Mouse (Mus musculus): ENCODE measurements around the gene Slc16a9.
A peak's percentile ranks its signal among the peaks of the same experiment; 100 is the strongest.
"Not testable (repeated sequence)": the region's sequence is repeated elsewhere in the genome, so short reads cannot be mapped to it uniquely, and the experiment has no call there.

Gene Slc16a9

GRCm38 (mm10) chr10:70244921-70245558 lies at the start of gene Slc16a9:
Gene Slc16a9, plus strand, starts transcription at chr10:70245100.
- peak; percentile 80 to 89 for DNase-seq

- no peak for DNase-seq
Observed at GRCm38 (mm10) chr10:70195279-70195678, 49.6 kb upstream of the Slc16a9 start.

DNA sequence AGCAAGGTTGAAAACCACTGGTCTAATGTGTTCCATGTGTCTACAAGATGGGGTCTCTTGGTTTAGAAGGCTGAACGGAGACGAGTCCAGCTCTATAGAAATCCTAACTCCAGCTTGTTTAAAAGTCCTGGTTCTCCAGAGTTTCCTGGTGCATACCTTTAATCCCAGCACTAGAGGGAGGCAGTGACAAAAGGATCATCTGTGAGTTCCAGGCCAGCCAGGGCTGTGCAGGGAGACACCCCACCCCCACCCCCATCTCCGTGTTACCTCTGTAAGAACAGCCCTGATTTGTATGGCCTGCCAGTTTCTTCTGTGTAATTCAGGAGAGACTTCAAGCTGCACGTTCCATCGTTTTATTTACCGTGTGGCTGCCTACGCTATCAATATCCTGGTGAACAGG lies 49.1 kb upstream of the Slc16a9 start:
- DNase-seq = peak in 1 of 2 experiments; percentile 31

DNA sequence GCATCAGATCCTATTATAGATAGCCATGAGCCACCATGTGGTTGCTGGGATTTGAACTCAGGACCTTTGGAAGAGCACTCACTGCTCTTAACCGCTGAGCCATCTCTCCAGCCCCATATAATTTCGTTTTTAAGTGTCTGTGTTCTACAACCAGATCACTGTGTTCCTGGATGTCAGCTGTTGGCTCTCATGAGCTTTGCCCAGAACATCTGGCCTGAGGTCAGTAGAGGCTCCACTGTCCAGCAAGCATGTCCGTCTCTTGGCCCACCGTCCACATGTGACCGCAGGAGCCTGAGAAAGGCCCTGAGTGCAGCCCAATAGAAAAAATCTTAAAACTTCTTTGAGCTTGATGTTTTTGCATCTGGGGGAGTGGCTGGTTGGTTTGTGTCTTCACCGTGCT lies 48.2 kb upstream of the Slc16a9 start:
- no peak for DNase-seq

DNA sequence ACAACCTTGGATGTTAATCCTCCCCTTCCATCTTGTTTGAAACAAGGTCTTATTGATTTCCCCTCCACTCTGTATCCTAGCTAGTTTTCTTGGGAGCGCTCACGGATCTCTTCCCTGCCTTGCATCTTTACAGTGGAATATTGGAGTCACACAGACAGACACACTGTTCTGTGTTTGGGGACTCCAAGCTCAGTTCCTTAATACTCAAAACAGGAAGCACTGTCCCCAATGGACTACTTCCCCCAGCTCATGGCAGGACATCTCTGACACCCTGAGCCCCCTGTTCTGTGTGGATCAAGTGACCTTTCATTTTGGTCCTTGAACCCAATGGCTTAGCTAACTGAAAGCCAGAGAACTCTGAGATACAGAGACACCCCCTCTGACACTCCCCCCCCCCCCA lies 47.3 kb upstream of the Slc16a9 start:
- no peak for DNase-seq

DNA sequence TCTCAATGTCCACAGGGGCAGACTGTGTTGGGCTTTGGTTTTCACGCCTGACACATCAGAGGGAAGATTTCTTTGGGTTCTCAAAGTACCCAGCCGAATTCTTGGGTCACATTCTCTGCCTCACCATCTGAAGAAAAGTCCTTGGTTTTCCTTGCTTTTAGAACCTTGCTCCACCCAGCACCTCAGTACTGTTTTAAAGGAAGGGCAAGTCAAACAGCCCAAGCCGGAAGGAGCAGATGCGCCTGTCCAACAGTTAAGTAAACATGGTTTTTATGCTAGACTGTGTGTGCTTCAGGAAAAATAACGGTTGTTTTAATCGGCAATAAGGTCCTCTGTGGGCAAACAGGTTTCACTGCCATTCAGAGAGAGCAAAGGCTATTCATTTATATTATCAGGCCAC lies 46.9 kb upstream of the Slc16a9 start:
- no peak for DNase-seq

DNA sequence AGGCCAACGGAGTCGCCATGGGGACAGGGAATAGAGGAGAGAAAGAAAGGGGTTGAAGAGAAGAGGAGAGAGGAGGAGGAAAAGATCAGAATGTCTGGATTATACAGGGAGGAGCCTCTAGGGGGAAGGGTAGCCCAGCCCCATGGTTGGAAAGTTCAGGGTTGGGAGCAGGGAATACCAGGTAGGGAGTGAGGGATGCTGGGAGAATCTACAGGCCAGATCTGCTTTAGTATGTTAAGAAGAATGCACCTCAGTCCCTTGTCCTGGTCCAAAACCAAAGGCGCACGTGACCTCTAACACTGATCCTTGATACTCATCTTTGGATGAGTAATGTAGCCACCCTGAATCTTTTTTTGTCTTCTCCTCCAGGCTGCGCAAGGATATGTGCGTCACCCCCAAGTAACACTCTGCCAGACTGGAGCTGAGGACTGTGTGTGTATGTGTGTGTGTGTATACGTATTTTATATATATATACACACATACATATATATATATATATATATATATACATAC lies 45.9 kb upstream of the Slc16a9 start:
- DNase-seq = no peak

- DNase-seq = no peak
Observed at GRCm38 (mm10) chr10:70199466-70200210, 45.3 kb upstream of the Slc16a9 start.

- DNase-seq = peak in 1 of 2 experiments; percentile 21
Observed at GRCm38 (mm10) chr10:70200889-70201500, 43.9 kb upstream of the Slc16a9 start.

- no peak for DNase-seq
Observed at GRCm38 (mm10) chr10:70204505-70205399, 40.1 kb upstream of the Slc16a9 start, which contains the start of gene Mrln. Gene Mrln, plus strand, starts transcription at chr10:70204664.

GRCm38 (mm10) chr10:70211281-70211680 lies 33.6 kb upstream of the Slc16a9 start:
- no peak for DNase-seq

DNA sequence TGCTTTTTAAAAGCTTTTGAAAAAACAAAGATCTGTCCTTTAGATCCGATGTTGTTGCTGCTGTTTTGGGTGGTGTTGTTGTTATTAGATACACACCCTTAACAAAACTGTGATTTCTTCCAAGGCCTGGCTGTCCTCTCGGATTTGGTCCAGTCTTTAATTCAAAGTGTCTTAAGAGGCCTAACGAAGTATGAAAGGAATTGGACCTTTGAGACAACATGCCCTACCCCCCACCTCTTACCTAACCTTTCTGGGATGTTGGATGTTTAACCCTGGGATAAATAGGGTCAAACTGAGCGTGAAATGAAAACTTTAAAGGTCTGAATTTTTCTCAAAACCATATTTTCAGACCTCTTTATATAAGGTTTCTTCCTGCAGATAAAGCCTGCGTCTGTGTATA lies 23.9 kb upstream of the Slc16a9 start:
- DNase-seq = no peak

DNA sequence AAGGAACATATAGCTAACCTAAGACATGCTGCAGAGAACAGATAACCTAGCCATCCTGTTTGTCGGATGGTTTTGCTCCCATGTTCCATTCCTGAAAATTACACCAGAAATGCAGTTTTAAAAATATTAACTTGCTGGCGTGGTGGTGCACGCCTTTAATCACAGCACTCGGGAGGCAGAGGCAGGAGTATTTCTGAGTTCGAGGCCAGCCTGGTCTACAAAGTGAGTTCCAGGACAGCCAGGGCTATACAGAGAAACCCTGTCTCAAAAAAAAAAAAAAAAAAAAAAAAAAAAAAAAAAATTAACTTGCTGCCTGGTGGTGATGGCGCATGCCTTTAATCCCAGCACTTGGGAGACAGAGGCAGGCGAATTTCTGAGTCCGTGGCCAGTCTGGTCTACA lies 22.7 kb upstream of the Slc16a9 start:
- not testable (repeated sequence) for DNase-seq

GRCm38 (mm10) chr10:70224571-70224970 lies 20.3 kb upstream of the Slc16a9 start:
- DNase-seq = no peak

DNA sequence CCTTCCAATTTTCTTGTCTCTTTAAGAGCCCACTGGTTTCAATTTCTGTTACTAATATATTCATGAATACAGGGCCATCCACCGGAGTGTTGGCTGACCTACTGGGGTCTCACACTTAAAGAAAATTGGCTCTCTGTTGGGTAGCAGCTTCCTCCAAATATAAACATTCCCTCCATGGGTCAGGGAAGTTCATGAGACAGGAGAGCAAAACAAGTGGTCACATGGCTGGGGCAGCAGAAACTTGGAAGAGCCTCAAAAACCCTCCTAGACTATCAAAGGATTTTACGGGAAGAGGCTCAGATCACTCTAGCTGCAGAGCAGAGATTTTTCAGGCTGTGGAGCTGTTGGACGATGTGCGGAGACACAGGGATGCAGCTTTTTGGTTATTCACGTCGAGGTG lies 19.1 kb upstream of the Slc16a9 start:
- DNase-seq = peak; percentile 34 to 72

DNA sequence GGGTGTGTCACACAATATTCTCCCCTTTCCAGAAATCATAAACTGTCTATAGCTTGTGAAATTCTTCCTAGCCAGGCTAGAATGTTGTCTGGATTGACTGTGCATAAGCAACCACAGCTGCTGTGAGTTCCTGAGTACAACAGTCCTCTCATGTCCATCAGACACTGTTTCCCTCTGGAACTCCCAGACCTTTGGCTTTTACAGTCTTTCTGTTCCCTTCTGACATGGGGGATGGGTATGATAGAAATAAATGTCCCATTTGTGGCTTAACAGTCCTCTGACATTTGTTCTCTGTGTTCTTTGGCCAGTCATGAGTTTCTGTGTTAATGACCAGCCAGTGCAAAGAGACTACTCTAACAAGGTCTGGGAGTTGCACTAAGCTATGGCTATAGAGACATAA lies 18.3 kb upstream of the Slc16a9 start:
- peak in 1 of 2 experiments; percentile 41 for DNase-seq

DNA sequence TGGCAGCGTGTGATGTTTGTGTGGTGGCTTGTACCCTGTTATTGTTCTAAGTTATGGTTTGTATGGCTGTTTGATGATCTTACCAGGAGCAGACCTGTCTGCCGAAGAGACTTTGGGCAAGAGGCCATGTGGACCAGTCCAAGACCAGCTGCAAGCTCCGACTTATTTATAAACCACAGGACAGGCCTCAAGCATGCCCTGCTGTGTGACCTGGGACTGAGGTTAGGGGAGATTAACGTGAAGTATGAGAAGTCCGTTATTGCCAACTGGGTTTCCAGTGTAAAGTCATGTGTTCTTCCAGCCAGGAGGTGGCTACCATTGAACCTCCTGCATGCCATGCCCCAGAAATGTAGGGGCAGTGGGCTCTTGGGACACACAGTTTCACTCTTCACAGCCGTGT lies 14.5 kb upstream of the Slc16a9 start:
- no peak for DNase-seq

DNA sequence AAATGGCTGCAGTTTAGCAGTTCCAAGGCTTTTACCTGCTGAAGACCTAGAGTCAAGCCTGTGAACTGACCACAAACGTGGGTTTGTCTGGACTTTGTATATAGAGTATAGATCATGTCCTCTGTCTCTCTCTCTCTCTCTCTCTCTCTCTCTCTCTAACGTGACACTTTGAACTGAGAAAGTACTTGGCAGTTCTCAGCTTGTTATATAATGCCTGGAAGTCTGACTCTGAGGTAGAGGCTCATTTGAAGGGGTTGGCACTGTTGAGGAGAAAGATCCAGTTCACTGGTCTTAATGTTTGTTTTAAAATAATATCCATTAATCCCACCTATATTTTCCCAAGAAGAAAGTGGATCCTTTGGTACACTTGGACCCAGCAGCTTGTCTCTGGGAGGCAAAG lies 7.0 kb upstream of the Slc16a9 start:
- DNase-seq = no peak

DNA sequence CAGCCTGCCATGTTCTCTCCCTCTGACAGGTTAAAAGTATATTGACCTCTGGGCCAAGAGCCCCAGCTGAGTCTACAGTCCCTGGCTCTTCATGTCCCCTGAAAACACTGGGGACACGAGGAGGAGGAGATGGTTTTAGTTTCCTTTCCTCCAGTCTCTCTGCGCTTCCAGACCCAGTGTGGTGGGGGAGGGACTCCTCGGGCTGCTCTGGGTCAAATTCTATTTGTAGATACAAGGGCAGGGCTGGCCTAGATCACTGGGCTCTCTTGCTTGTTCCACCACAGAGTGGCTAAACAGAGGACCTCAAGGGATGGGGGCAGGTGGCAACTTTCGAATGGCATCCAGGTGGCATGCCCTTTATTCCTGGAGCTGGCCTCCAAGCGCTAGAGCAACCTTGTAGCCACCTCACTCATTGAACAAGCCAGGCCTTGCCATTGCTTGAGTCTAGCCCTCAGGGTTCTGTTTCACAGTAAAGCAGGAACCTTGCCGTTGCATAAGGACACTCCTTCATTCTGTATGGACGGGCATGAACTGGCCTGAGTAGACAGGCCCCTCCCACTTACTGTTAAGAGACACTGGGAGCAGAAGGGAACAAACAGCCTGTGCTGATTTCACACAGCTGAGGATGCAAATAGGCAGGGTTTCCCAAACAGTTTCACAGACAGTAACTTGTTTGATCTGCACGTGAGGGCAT lies 2.0 kb upstream of the Slc16a9 start:
- no peak for DNase-seq

DNA sequence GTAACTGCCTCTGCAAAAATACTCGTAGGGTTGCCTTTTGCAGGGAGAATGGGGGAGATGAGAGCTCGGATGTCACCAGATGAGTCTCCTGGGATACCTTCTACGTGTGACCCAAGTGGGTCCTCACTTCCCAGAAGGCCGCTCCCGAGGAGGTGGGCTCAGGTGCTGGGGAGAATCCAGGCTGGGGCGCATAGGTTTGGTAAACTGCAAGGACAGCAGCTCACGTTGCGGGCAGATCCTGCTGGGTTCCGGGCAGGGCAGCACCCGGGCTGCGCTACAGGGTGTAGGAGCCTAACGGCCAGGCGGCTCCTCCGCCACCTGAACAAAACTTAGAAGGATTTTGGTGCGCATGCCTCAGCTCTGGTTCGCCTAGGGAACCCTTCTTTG lies 652 bp downstream of the Slc16a9 start:
- DNase-seq = no peak

GRCm38 (mm10) chr10:70246076-70246475 lies 1.2 kb downstream of the Slc16a9 start:
- no peak for DNase-seq

- no peak for DNase-seq
Observed at GRCm38 (mm10) chr10:70250354-70250753, 5.5 kb downstream of the Slc16a9 start.
